8 mouse cellular contexts compared by ENCODE assay signal in genomic region chr17:6106361-6107014, GRCm38 (mm10). TPM values are rescaled to one million over a fixed set of nuclear protein-coding genes. Genes with fewer than 3 reads are reported as not detected.
DNase-seq lines count a peak whose midpoint lies in the region; ATAC-seq and TF ChIP-seq lines count a peak whose summit lies in the region.

Tulp4 (plus strand) TSS chr17:6106437.

- 0 out of 2 replicates have a peak, but pooled peaks cover 6% of the 10 kb centered on the region for H3K36me3 ChIP-seq in lung, embryonic 14.5 days (ENCODE audit: insufficient read depth)

- TF ChIP-seq CTCF in lung, embryonic 14.5 days (IDR thresholded peaks at IDR 0.05; ENCODE audit: low read depth) = no peak

- DNase-seq in MEL-GATA-1-ER (ENCODE audit: extremely low read depth, low read depth) = peak; percentile 70
- peak; percentile 79 for DNase-seq in cerebellum, adult 8-10 months
- DNase-seq in layer of hippocampus, adult 8-10 months (ENCODE audit: low spot score in 2 of 2) = peak; percentile 83
- peak; percentile 90 for DNase-seq in lung, embryonic 14.5 days
- DNase-seq in testis, postnatal 14 days (ENCODE audit: low spot score) = peak; percentile 87

- ATAC-seq in frontal cortex, adult (ENCODE audit: low TSS enrichment) = peak; percentile 94
- peak; percentile 67 to 80 for ATAC-seq in hematopoietic stem cell, adult 5-6 weeks (replicated peaks in 1 of 2; ENCODE audit: insufficient read depth in 1 of 2, low FRiP score in 2 of 2, low TSS enrichment in 1 of 2, low read depth in 1 of 2, poor library complexity in 2 of 2, severe bottlenecking in 2 of 2)
- peak; percentile 97 for ATAC-seq in lung, embryonic 14.5 days (ENCODE audit: insufficient read depth)
- peak; percentile 88 for ATAC-seq in neutrophil, adult 5-6 weeks (ENCODE audit: extremely low read depth, insufficient number of reproducible peaks, low FRiP score, poor library complexity, severe bottlenecking)

- H3K27ac ChIP-seq in lung, embryonic 14.5 days (ENCODE audit: low read depth) = peak within 1 kb of the TSS; percentile 91

- H3K4me2 ChIP-seq in lung, embryonic 14.5 days = peak within 1 kb of the TSS; percentile 81

- WGBS in lung, embryonic 14.5 days = under 1% methylated on average over 40 of the region's 76 CpGs

- no peaks in the 10 kb centered on the region for H3K27me3 ChIP-seq in lung, embryonic 14.5 days (ENCODE audit: insufficient read depth, low read length)

- peaks cover 10% of the 10 kb centered on the region for H3K4me1 ChIP-seq in lung, embryonic 14.5 days (ENCODE audit: insufficient read depth)

- no peaks in the 10 kb centered on the region for H3K9me3 ChIP-seq in lung, embryonic 14.5 days (ENCODE audit: low read depth, low read length)

- H3K4me3 ChIP-seq in lung, embryonic 14.5 days (ENCODE audit: low read depth, low read length) = peak within 1 kb of the TSS; percentile 92

- peak within 1 kb of the TSS; percentile 95 for H3K9ac ChIP-seq in lung, embryonic 14.5 days

RNA-seq across cellular contexts. Expression of gene Tulp4, which starts in this region (rescaled TPM):
- 10.1 and 16.3 TPM in 2 replicates for total RNA-seq in hematopoietic stem cell, adult 5-6 weeks (2017)
- 100 to 1,000 TPM; 325 to 332 (median 330) TPM for total RNA-seq in layer of hippocampus, adult 8-10 months (2022)
- polyA plus RNA-seq in lung, embryonic 14.5 days (2014; fragmentation: Nextera tagmentation; extraction: Ambion mirVana) = 88.0 and 93.3 TPM in 2 replicates
- total RNA-seq in neutrophil, adult 5-6 weeks (2017) = 45.7 and 57.0 TPM in 2 replicates

Comparison
In these comparisons a context has a peak if more than half of its experiments do, and no peak if none do; other contexts are left out.
1. Peak in every context shown above with its lines: DNase-seq, ATAC-seq, H3K4me3 ChIP-seq and H3K27ac ChIP-seq.